Mouse (Mus musculus) midbrain, embryonic 11.5 days (tissue): ENCODE measurements around the gene Tspan4. TPM values are rescaled to one million over a fixed set of nuclear protein-coding genes. Genes with fewer than 3 reads are reported as not detected.
A peak's percentile ranks its signal among the peaks of the same experiment; 100 is the strongest.

Experiments used
- ATAC-seq: fragments of 200-750 bp; cut with Nextera tagmentation; 2 replicates; pipeline ENCODE4 v1.8.0; 2017; ENCODE audit warnings: moderate TSS enrichment, moderate library complexity; ENCODE audit not compliant: low FRiP score
- DNase-seq: peaks from one replicate; pipeline ENCODE4 v3.0.0; 2015; ENCODE audit warnings: low spot score; ENCODE audit errors: missing footprints
- H3K27ac ChIP-seq: fragments of 300-500 bp; sonication (generic); 2 replicates; pipeline ENCODE4 v1.5.1; 2014; ENCODE audit warnings: low read depth, low read length
- H3K27me3 ChIP-seq: fragments of 300-500 bp; sonication (generic); 2 replicates; pipeline ENCODE4 v1.6.1; 2014; ENCODE audit warnings: mild to moderate bottlenecking, low read length, moderate library complexity, mixed read lengths; ENCODE audit not compliant: control insufficient read depth, insufficient read depth
- H3K36me3 ChIP-seq: fragments of 300-500 bp; sonication (generic); 2 replicates; pipeline ENCODE4 v1.6.1; 2014; ENCODE audit warnings: mild to moderate bottlenecking, low read length, moderate library complexity, mixed read lengths; ENCODE audit not compliant: control insufficient read depth, insufficient read depth
- H3K4me1 ChIP-seq: fragments of 300-500 bp; sonication (generic); 2 replicates; pipeline ENCODE4 v1.6.1; 2014; ENCODE audit warnings: low read length; ENCODE audit not compliant: control insufficient read depth, insufficient read depth
- H3K4me2 ChIP-seq: fragments of 300-500 bp; sonication (generic); 2 replicates; pipeline ENCODE4 v1.6.1; 2014; ENCODE audit warnings: mild to moderate bottlenecking, moderate library complexity
- H3K4me3 ChIP-seq: fragments of 300-500 bp; sonication (generic); 2 replicates; pipeline ENCODE4 v1.5.1; 2014; ENCODE audit warnings: low read depth, low read length
- H3K9ac ChIP-seq: fragments of 300-500 bp; sonication (generic); 2 replicates; pipeline ENCODE4 v1.6.1; 2014; ENCODE audit warnings: low read length
- H3K9me3 ChIP-seq: fragments of 300-500 bp; sonication (generic); 2 replicates; pipeline ENCODE4 v1.6.1; 2016; ENCODE audit warnings: low read length; ENCODE audit not compliant: control insufficient read depth
- WGBS: fragments of 180-500 bp; shearing (Covaris S2); extraction: QIAGEN DNeasy Blood & Tissue Kit; methylation state at CpG from one replicate; pipeline ENCODE4 v1.1.7; 2014; 5-methylcytosine and 5-hydroxymethylcytosine counted together
- polyA plus RNA-seq: library from polyadenylated mRNA; unstranded; fragments of >200 nt; fragmentation: Nextera tagmentation; extraction: Ambion mirVana; gene quantifications from 2 replicates; pipeline ENCODE4 v1.2.1, GENCODE M21; 2014

Gene Tspan4
- polyA plus RNA-seq: 26.9 and 28.6 TPM in 2 replicates

GRCm38 (mm10) chr7:141475011-141475804 lies at the start of gene Tspan4, which contains the start of gene Polr2l:
Gene Tspan4 (plus strand): TSS chr7:141475240.
Gene Polr2l (minus strand): TSS chr7:141475132.
- peak within 1 kb of the TSS; percentile 94 for H3K9ac ChIP-seq
- peak within 1 kb of the TSS; percentile 93 for H3K4me2 ChIP-seq
- under 1% methylated on average over 86 of the region's 87 CpGs for WGBS
- peak within 1 kb of the TSS; percentile 67; the same call in 1 of the 2 replicates for H3K27ac ChIP-seq
- H3K4me3 ChIP-seq: peak within 1 kb of the TSS; percentile 82
- peaks cover 16% of the 10 kb centered on the region for H3K4me1 ChIP-seq
- H3K9me3 ChIP-seq: no peaks in the 10 kb centered on the region
- H3K27me3 ChIP-seq: peaks cover 8% of the 10 kb centered on the region
- peak; percentile 99 for DNase-seq
- peaks cover 6% of the 10 kb centered on the region; the same call in 1 of the 2 replicates for H3K36me3 ChIP-seq
- peak; percentile 86 for ATAC-seq

- WGBS: 85% methylated on average over 12 of the region's 12 CpGs
- Histone ChIP-seq H3K27ac (no peak overlapping the region), H3K9ac (no peak overlapping the region), H3K36me3 (no peaks in the 10 kb centered on the region; the same call in 1 of the 2 replicates), H3K4me1 (peaks cover 12% of the 10 kb centered on the region), H3K4me3 (no peak overlapping the region), H3K4me2 (no peak overlapping the region), H3K9me3 (no peaks in the 10 kb centered on the region), H3K27me3 (no peaks in the 10 kb centered on the region; the same call in 1 of the 2 replicates)
- no peak for DNase-seq
- no peak for ATAC-seq
These were observed 47.9 kb upstream of the Tspan4 start for GRCm38 (mm10) chr7:141426948-141427730.

GRCm38 (mm10) chr7:141428701-141429100 lies 46.3 kb upstream of the Tspan4 start:
- Histone ChIP-seq H3K36me3 (no peaks in the 10 kb centered on the region; the same call in 1 of the 2 replicates), H3K4me2 (peak overlapping the region; percentile 59), H3K4me1 (peaks cover 13% of the 10 kb centered on the region), H3K27me3 (no peaks in the 10 kb centered on the region; the same call in 1 of the 2 replicates), H3K4me3 (peak overlapping the region; percentile 39), H3K9ac (peak overlapping the region; percentile 69), H3K27ac (no peak overlapping the region), H3K9me3 (no peaks in the 10 kb centered on the region)
- ATAC-seq (no peak), DNase-seq (no peak)
- 55% methylated on average over 5 of the region's 5 CpGs for WGBS

- DNase-seq: peak; percentile 91
- no peaks in the 10 kb centered on the region; the same call in 1 of the 2 replicates for H3K27me3 ChIP-seq
- H3K9me3 ChIP-seq: no peaks in the 10 kb centered on the region
- H3K36me3 ChIP-seq: no peaks in the 10 kb centered on the region; the same call in 1 of the 2 replicates
- peaks cover 19% of the 10 kb centered on the region for H3K4me1 ChIP-seq
- peak within 1 kb of the TSS; percentile 25; the same call in 1 of the 2 replicates for H3K27ac ChIP-seq
- peak within 1 kb of the TSS; percentile 39 for H3K4me3 ChIP-seq
- 2% methylated on average over 19 of the region's 19 CpGs for WGBS
- H3K9ac ChIP-seq: peak within 1 kb of the TSS; percentile 69
- ATAC-seq: peak; percentile 79
- H3K4me2 ChIP-seq: peak within 1 kb of the TSS; percentile 59
These were observed 45.7 kb upstream of the Tspan4 start, which contains the start of gene Cend1 for GRCm38 (mm10) chr7:141429310-141429709. Gene Cend1 (minus strand): TSS chr7:141429491.

GRCm38 (mm10) chr7:141429840-141430584 lies 45.0 kb upstream of the Tspan4 start:
- ATAC-seq (peak; percentile 41), DNase-seq (peak; percentile 82)
- Histone ChIP-seq H3K9me3 (no peaks in the 10 kb centered on the region), H3K27ac (no peak overlapping the region; the same call in 1 of the 2 replicates), H3K4me1 (peaks cover 25% of the 10 kb centered on the region), H3K9ac (no peak overlapping the region), H3K4me2 (peak overlapping the region; percentile 59), H3K4me3 (no peak overlapping the region), H3K36me3 (no peaks in the 10 kb centered on the region; the same call in 1 of the 2 replicates), H3K27me3 (no peaks in the 10 kb centered on the region; the same call in 1 of the 2 replicates)
- 64% methylated on average over 9 of the region's 9 CpGs for WGBS

GRCm38 (mm10) chr7:141430585-141431240 lies 44.3 kb upstream of the Tspan4 start:
- H3K4me1 ChIP-seq: peaks cover 30% of the 10 kb centered on the region
- 94% methylated on average over 9 of the region's 9 CpGs for WGBS

GRCm38 (mm10) chr7:141431434-141432185 lies 43.4 kb upstream of the Tspan4 start:
- no peaks in the 10 kb centered on the region for H3K27me3 ChIP-seq
- H3K36me3 ChIP-seq: no peaks in the 10 kb centered on the region; the same call in 1 of the 2 replicates
- no peak for ATAC-seq
- H3K4me3 ChIP-seq: no peak overlapping the region
- no peaks in the 10 kb centered on the region for H3K9me3 ChIP-seq
- H3K27ac ChIP-seq: no peak overlapping the region
- WGBS: 96% methylated on average over 19 of the region's 19 CpGs
- H3K9ac ChIP-seq: no peak overlapping the region
- DNase-seq: no peak
- no peak overlapping the region for H3K4me2 ChIP-seq
- peaks cover 36% of the 10 kb centered on the region for H3K4me1 ChIP-seq

More at GRCm38 (mm10) chr7:141430585-141431240, 44.3 kb upstream of the Tspan4 start:
- Histone ChIP-seq H3K4me2 (no peak overlapping the region), H3K9me3 (no peaks in the 10 kb centered on the region), H3K4me3 (no peak overlapping the region), H3K9ac (no peak overlapping the region), H3K36me3 (no peaks in the 10 kb centered on the region; the same call in 1 of the 2 replicates), H3K27me3 (no peaks in the 10 kb centered on the region; the same call in 1 of the 2 replicates), H3K27ac (no peak overlapping the region)
- DNase-seq (no peak), ATAC-seq (no peak)
